Mouse (Mus musculus): ENCODE data around the gene Frat1. TPM values are rescaled to one million over a fixed set of nuclear protein-coding genes. Genes with fewer than 3 reads are reported as not detected.

Gene Frat1
- polyA plus RNA-seq, 1 experiment from 2014 or later: 18.1 TPM

GRCm38 (mm10) chr19:41800986-41801741, 28.6 kb upstream of the Frat1 start:
- Histone ChIP-seq H3K27ac (peak overlapping the region; percentile 68), H3K4me1 (peaks cover 22% of the 10 kb centered on the region), H3K4me2 (peak overlapping the region; percentile 77), H3K9me3 (peaks cover 6% of the 10 kb centered on the region), H3K36me3 (replicated peaks) (0 out of 2 replicates have a peak, but pooled peaks cover 2% of the 10 kb centered on the region), H3K27me3 (no peaks in the 10 kb centered on the region), H3K9ac (peak overlapping the region; percentile 82), H3K4me3 (replicated peaks) (peak overlapping the region; percentile 92)
- ATAC-seq (ENCODE audit: low FRiP score): no peak
- 3% methylated on average over 26 of the region's 26 CpGs for WGBS

- Histone ChIP-seq H3K27me3 (no peaks in the 10 kb centered on the region), H3K9me3 (peaks cover 6% of the 10 kb centered on the region), H3K9ac (peak within 1 kb of the TSS; percentile 82), H3K4me1 (peaks cover 19% of the 10 kb centered on the region), H3K27ac (peak within 1 kb of the TSS; percentile 68), H3K4me3 (replicated peaks) (peak within 1 kb of the TSS; percentile 92), H3K36me3 (replicated peaks) (0 out of 2 replicates have a peak, but pooled peaks cover 2% of the 10 kb centered on the region), H3K4me2 (peak within 1 kb of the TSS; percentile 77)
- peak; percentile 100 for ATAC-seq (ENCODE audit: low FRiP score)
- WGBS: 0% methylated on average over 48 of the region's 48 CpGs
Observed at GRCm38 (mm10) chr19:41801742-41802369, 27.9 kb upstream of the Frat1 start, which contains the start of gene Arhgap19. Arhgap19 (minus strand) TSS chr19:41802047.

- H3K4me3 ChIP-seq (replicated peaks): no peak overlapping the region
Observed at GRCm38 (mm10) chr19:41803322-41803721, 26.4 kb upstream of the Frat1 start.

GRCm38 (mm10) chr19:41805831-41806230, 23.9 kb upstream of the Frat1 start:
- H3K27ac ChIP-seq: no peak overlapping the region
- no peaks in the 10 kb centered on the region for H3K36me3 ChIP-seq (replicated peaks)
- peaks cover 6% of the 10 kb centered on the region for H3K9me3 ChIP-seq
- H3K27me3 ChIP-seq: no peaks in the 10 kb centered on the region
- H3K4me3 ChIP-seq (replicated peaks): no peak overlapping the region
- ATAC-seq (ENCODE audit: low FRiP score): no peak
- no peak overlapping the region for H3K4me2 ChIP-seq
- no peak overlapping the region for H3K9ac ChIP-seq
- WGBS: 92% methylated on average over 4 of the region's 4 CpGs
- H3K4me1 ChIP-seq: peaks cover 8% of the 10 kb centered on the region

More at GRCm38 (mm10) chr19:41803322-41803721, 26.4 kb upstream of the Frat1 start:
- H3K4me2 ChIP-seq: no peak overlapping the region
- no peak for ATAC-seq (ENCODE audit: low FRiP score)
- H3K4me1 ChIP-seq: peaks cover 19% of the 10 kb centered on the region
- whole genome bisulfite sequencing: 33% methylated on average over 7 of the region's 7 CpGs
- no peak overlapping the region for H3K9ac ChIP-seq
- no peaks in the 10 kb centered on the region for H3K27me3 ChIP-seq
- no peaks in the 10 kb centered on the region for H3K36me3 ChIP-seq (replicated peaks)
- peaks cover 6% of the 10 kb centered on the region for H3K9me3 ChIP-seq
- no peak overlapping the region for H3K27ac ChIP-seq

- Histone ChIP-seq H3K27ac (no peak overlapping the region), H3K36me3 (replicated peaks) (no peaks in the 10 kb centered on the region), H3K4me3 (replicated peaks) (no peak overlapping the region), H3K4me1 (no peaks in the 10 kb centered on the region), H3K9ac (no peak overlapping the region), H3K4me2 (no peak overlapping the region), H3K9me3 (peaks cover 6% of the 10 kb centered on the region), H3K27me3 (no peaks in the 10 kb centered on the region)
- no peak for ATAC-seq (ENCODE audit: low FRiP score)
- WGBS: 91% methylated on average over 9 of the region's 9 CpGs
Observed at GRCm38 (mm10) chr19:41807497-41807896, 22.3 kb upstream of the Frat1 start.

- ATAC-seq (ENCODE audit: low FRiP score): no peak
- Histone ChIP-seq H3K4me3 (replicated peaks) (no peak overlapping the region), H3K9ac (no peak overlapping the region), H3K27me3 (no peaks in the 10 kb centered on the region), H3K4me1 (no peaks in the 10 kb centered on the region), H3K36me3 (replicated peaks) (no peaks in the 10 kb centered on the region), H3K9me3 (peaks cover 6% of the 10 kb centered on the region), H3K27ac (no peak overlapping the region), H3K4me2 (no peak overlapping the region)
- WGBS: 84% methylated on average over 8 of the region's 8 CpGs
Observed at GRCm38 (mm10) chr19:41808104-41808634, 21.6 kb upstream of the Frat1 start.

- Histone ChIP-seq H3K9me3 (peaks cover 6% of the 10 kb centered on the region), H3K4me2 (no peak overlapping the region), H3K36me3 (replicated peaks) (no peaks in the 10 kb centered on the region), H3K4me1 (no peaks in the 10 kb centered on the region), H3K27ac (no peak overlapping the region), H3K9ac (no peak overlapping the region), H3K27me3 (no peaks in the 10 kb centered on the region), H3K4me3 (replicated peaks) (no peak overlapping the region)
- 83% methylated on average over 5 of the region's 5 CpGs for WGBS
- no peak for ATAC-seq (ENCODE audit: low FRiP score)
Observed at GRCm38 (mm10) chr19:41810074-41810473, 19.7 kb upstream of the Frat1 start.

GRCm38 (mm10) chr19:41812525-41812924, 17.2 kb upstream of the Frat1 start:
- H3K27me3 ChIP-seq: no peaks in the 10 kb centered on the region
- no peaks in the 10 kb centered on the region for H3K36me3 ChIP-seq (replicated peaks)
- no peak overlapping the region for H3K27ac ChIP-seq
- no peak overlapping the region for H3K9ac ChIP-seq
- no peak overlapping the region for H3K4me2 ChIP-seq
- 95% methylated on average over 10 of the region's 10 CpGs for WGBS
- H3K4me1 ChIP-seq: no peaks in the 10 kb centered on the region
- no peak overlapping the region for H3K4me3 ChIP-seq (replicated peaks)
- no peaks in the 10 kb centered on the region for H3K9me3 ChIP-seq
- ATAC-seq (ENCODE audit: low FRiP score): no peak

- Histone ChIP-seq H3K27ac (no peak overlapping the region), H3K27me3 (no peaks in the 10 kb centered on the region), H3K9me3 (no peaks in the 10 kb centered on the region), H3K4me3 (replicated peaks) (no peak overlapping the region), H3K4me1 (no peaks in the 10 kb centered on the region), H3K9ac (no peak overlapping the region), H3K36me3 (replicated peaks) (no peaks in the 10 kb centered on the region), H3K4me2 (no peak overlapping the region)
- 90% methylated on average over 4 of the region's 4 CpGs for WGBS
- no peak for ATAC-seq (ENCODE audit: low FRiP score)
Observed at GRCm38 (mm10) chr19:41813374-41813773, 16.4 kb upstream of the Frat1 start.

GRCm38 (mm10) chr19:41816410-41816809, 13.4 kb upstream of the Frat1 start:
- Histone ChIP-seq H3K27ac (no peak overlapping the region), H3K27me3 (no peaks in the 10 kb centered on the region)
- WGBS: 78% methylated on average over 5 of the region's 5 CpGs

GRCm38 (mm10) chr19:41816915-41817314, 12.9 kb upstream of the Frat1 start:
- no peak overlapping the region for H3K9ac ChIP-seq
- H3K4me3 ChIP-seq (replicated peaks): no peak overlapping the region
- no peaks in the 10 kb centered on the region for H3K27me3 ChIP-seq
- no peak overlapping the region for H3K27ac ChIP-seq
- no peak overlapping the region for H3K4me2 ChIP-seq
- H3K9me3 ChIP-seq: no peaks in the 10 kb centered on the region
- ATAC-seq (ENCODE audit: low FRiP score): no peak
- no peaks in the 10 kb centered on the region for H3K36me3 ChIP-seq (replicated peaks)
- H3K4me1 ChIP-seq: no peaks in the 10 kb centered on the region
- 64% methylated on average over 5 of the region's 5 CpGs for WGBS

More at GRCm38 (mm10) chr19:41816410-41816809, 13.4 kb upstream of the Frat1 start:
- H3K9me3 ChIP-seq: no peaks in the 10 kb centered on the region
- H3K4me2 ChIP-seq: no peak overlapping the region
- H3K9ac ChIP-seq: no peak overlapping the region
- no peak for ATAC-seq (ENCODE audit: low FRiP score)
- H3K4me1 ChIP-seq: no peaks in the 10 kb centered on the region
- no peaks in the 10 kb centered on the region for H3K36me3 ChIP-seq (replicated peaks)
- no peak overlapping the region for H3K4me3 ChIP-seq (replicated peaks)

- Histone ChIP-seq H3K4me2 (no peak overlapping the region), H3K9me3 (no peaks in the 10 kb centered on the region), H3K27me3 (no peaks in the 10 kb centered on the region), H3K4me1 (no peaks in the 10 kb centered on the region), H3K36me3 (replicated peaks) (no peaks in the 10 kb centered on the region), H3K27ac (no peak overlapping the region), H3K4me3 (replicated peaks) (no peak overlapping the region), H3K9ac (no peak overlapping the region)
- WGBS: 54% methylated on average over 10 of the region's 10 CpGs
- no peak for ATAC-seq (ENCODE audit: low FRiP score)
Observed at GRCm38 (mm10) chr19:41817325-41817724, 12.4 kb upstream of the Frat1 start.

Measured in forebrain, embryonic 12.5 days (tissue).